Mouse (Mus musculus) heart, embryonic 10.5 days (tissue): ENCODE measurements at regions not wholly inside any gene's neighbourhood (a gene's known extent, or its start where the extent isn't known, plus 50 kb on each side); places are given as distances from the start of the nearest gene placed in this dataset.

Source experiments
- DNase-seq: peaks from one replicate; pipeline ENCODE4 v3.0.0-alpha.2; 2017; ENCODE audit warnings: low spot score
- H3K27ac ChIP-seq: fragments of 300-500 bp; sonication (generic); 2 replicates; pipeline ENCODE4 v1.5.1; 2016; ENCODE audit warnings: mild to moderate bottlenecking
- H3K27me3 ChIP-seq: fragments of 300-500 bp; sonication (generic); 2 replicates; pipeline ENCODE4 v1.6.1; 2016; ENCODE audit warnings: mild to moderate bottlenecking; ENCODE audit not compliant: poor library complexity, insufficient read depth, severe bottlenecking
- H3K36me3 ChIP-seq: fragments of 300-500 bp; sonication (generic); 2 replicates; pipeline ENCODE4 v1.6.1; 2016; ENCODE audit warnings: mild to moderate bottlenecking, moderate library complexity
- H3K4me1 ChIP-seq: fragments of 300-500 bp; sonication (generic); 2 replicates; pipeline ENCODE4 v1.6.1; 2016; ENCODE audit warnings: mild to moderate bottlenecking
- H3K4me3 ChIP-seq: fragments of 300-500 bp; sonication (generic); 2 replicates; pipeline ENCODE4 v1.5.1; 2016; ENCODE audit warnings: mild to moderate bottlenecking, moderate library complexity
- H3K9me3 ChIP-seq: fragments of 300-500 bp; sonication (generic); 2 replicates; pipeline ENCODE4 v1.6.1; 2016; ENCODE audit warnings: mild to moderate bottlenecking, moderate library complexity
- WGBS: fragments of 180-500 bp; shearing (Covaris S2); methylation state at CpG from one replicate; pipeline ENCODE4 v1.1.7; 2016; 5-methylcytosine and 5-hydroxymethylcytosine counted together

DNA sequence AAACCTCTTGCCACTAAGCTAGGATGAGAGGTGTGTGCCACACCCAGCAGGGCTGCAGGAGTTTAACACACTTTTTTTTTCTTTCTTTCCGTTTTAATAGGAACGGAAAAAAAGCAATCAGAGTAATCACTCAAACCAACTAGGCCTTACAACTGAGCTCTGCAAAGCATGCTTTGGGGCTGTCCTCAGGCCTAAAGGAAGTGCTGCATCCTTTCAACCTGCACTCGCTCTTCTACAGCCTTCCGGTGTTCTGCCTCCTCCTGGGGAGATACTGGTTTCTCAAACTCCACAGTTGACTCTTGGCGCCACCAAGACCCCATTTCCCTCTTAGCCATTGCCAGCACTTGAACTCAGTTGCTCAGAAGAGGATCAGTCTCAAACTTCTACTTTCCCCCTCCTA is 143.2 kb downstream of the Foxo1 start:
- peaks cover 55% of the 10 kb centered on the region for H3K4me1 ChIP-seq

DNA sequence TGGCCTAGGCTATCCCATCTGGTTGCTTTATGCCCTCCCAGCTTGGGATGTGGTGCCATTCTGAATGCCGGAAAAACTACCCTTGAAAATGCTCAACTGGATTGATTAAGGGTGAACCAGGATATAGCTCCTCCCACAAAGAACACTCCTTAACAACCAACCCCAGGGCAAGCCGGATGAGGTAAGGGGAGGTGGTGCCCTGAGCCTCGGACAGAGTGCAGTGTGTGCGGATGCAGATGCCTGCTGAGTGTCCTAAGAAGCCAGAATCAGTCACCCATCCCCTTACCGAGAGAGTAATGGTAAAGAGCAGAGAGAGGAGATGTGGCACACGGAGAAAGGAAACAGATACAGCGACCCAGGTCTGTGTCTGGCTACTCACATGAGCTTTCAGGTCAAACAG is 141.3 kb downstream of the Foxo1 start:
- H3K27me3 ChIP-seq, result peaks cover 10% of the 10 kb centered on the region
- no peaks in the 10 kb centered on the region for H3K36me3 ChIP-seq
- DNase-seq, result no peak
- no peak overlapping the region for H3K4me3 ChIP-seq
- peaks cover 49% of the 10 kb centered on the region for H3K4me1 ChIP-seq
- WGBS, result 60% methylated on average over 7 of the region's 7 CpGs
- H3K27ac ChIP-seq, result no peak overlapping the region
- no peaks in the 10 kb centered on the region for H3K9me3 ChIP-seq

More for the DNA sequence above, 143.2 kb downstream of the Foxo1 start:
- Histone ChIP-seq H3K36me3 (no peaks in the 10 kb centered on the region), H3K4me3 (no peak overlapping the region), H3K27ac (no peak overlapping the region), H3K9me3 (no peaks in the 10 kb centered on the region), H3K27me3 (peaks cover 10% of the 10 kb centered on the region)
- 84% methylated on average over 5 of the region's 5 CpGs for WGBS
- no peak for DNase-seq

DNA sequence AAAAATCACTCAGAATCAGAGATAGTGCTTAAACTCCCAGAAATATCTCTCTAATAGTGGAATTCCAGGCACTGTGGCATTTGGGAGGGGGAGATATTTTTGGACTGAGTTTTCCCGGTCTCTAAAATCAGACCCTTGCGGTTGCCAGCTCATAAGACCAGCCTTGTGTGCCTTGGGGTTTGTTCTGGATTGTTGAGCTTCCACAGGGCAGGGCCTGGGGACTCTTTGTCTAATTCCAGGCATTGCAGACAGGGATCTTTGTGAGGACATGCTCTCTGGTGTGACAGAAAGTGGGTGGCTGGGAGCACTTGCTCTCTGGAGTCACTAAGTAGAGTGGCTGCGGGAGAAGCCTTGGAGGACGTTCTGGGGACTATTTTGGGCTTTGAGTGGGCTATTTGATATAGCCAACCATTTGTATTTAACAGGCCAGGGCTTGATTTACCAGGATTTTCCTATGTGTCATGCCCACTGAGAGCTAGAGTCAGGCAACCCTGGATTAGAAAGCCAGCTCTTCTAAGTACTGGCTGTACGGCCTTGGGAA is 138.7 kb downstream of the Foxo1 start:
- 38% methylated on average over 5 of the region's 5 CpGs for WGBS
- H3K9me3 ChIP-seq, result no peaks in the 10 kb centered on the region
- DNase-seq, result no peak
- peaks cover 7% of the 10 kb centered on the region for H3K27me3 ChIP-seq
- no peaks in the 10 kb centered on the region for H3K36me3 ChIP-seq
- H3K4me1 ChIP-seq, result peaks cover 33% of the 10 kb centered on the region
- H3K27ac ChIP-seq, result peak overlapping the region; percentile 70
- H3K4me3 ChIP-seq, result no peak overlapping the region

DNA sequence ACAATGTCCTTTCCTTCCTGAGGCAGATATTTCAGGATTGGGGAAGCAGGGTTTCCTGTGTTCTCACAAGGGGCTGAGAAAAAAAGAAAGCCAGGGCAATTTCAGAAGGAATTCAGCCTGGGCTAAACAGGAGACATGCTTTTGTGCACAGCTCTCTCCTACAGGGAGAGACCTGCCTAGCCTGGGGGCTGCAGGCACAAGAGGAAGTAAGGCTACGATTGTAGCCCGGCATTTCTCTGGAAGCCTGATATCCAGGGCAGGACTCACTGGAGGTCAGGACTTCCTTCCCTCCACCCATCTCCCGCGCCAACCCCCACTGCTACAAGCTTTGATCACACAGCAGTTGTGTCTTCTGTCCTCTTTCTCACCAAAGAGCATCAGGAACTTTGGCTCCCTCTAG is 136.5 kb downstream of the Foxo1 start:
- peak overlapping the region; percentile 36; the same call in 1 of the 2 replicates for H3K27ac ChIP-seq
- WGBS, result 9% methylated on average over 4 of the region's 4 CpGs

DNA sequence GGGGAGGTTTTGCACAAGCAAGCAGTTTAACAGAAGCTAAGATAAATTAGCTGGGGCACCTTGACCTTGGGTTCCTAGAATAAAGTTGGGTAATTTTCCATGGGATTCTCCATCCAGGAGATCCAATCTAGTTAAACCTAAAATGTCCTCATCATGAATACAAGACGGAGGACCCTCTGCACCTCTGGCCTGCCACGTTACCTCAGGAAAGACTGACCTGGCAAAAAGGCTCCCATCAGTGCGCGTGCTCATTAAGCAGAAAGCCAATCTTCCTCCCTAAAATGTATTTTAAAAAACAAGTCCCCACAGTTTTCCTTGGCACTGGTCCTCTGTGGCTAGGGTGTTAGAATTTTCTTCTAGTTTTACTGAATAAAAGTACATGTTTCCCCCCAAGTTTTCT is 134.9 kb downstream of the Foxo1 start:
- Histone ChIP-seq H3K9me3 (no peaks in the 10 kb centered on the region), H3K4me1 (peaks cover 50% of the 10 kb centered on the region), H3K27ac (no peak overlapping the region), H3K27me3 (peaks cover 5% of the 10 kb centered on the region; the same call in 1 of the 2 replicates), H3K4me3 (no peak overlapping the region), H3K36me3 (no peaks in the 10 kb centered on the region)
- 92% methylated on average over 4 of the region's 4 CpGs for WGBS
- no peak for DNase-seq

More for the DNA sequence above, 136.5 kb downstream of the Foxo1 start:
- H3K4me3 ChIP-seq, result no peak overlapping the region
- H3K4me1 ChIP-seq, result peaks cover 44% of the 10 kb centered on the region
- H3K9me3 ChIP-seq, result no peaks in the 10 kb centered on the region
- no peak for DNase-seq
- no peaks in the 10 kb centered on the region for H3K36me3 ChIP-seq
- H3K27me3 ChIP-seq, result peaks cover 4% of the 10 kb centered on the region
